Mouse (Mus musculus): ENCODE measurements around the gene Mogs.

Gene Mogs

DNA sequence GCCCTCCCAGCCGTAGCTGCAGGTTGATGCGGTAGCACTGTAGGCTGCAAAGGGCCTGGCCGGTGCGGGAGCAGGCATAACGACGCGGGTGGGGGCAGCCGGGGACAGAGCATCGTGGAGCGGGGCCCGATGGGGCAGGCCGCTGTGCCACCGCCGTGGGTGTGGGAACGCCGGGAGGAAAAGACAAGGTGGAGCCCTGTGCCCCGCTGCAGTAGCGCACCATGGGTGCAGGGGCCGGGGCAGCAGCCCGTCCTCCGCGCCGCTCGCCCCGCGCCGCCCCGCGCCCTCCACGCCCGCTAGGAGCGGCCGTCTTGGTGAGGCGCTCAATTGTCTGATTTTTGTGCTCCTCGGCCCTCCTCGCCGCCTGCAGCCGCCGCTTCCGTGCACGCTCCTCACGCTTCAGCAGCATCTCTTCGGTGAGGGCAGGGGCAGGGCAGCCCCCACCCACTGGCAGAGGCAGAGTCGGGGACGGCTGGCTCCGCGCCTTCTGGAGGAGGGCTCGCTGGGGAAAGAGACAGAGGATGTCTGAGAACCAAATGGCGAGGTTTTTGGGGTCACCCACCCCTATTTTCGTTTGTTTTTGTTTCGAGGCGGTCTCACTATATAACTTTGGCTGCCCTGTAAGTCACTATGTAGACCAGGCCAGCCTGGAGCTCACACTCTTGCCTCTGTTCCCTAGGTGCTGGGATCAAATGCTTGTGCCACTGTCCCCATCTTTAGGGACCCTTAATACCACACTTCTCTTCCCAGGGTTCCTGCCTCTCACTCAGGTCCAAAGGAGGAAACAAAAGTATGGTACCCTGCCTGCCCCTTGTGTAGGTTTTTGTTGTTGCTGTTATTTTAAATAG, 6.8 kb downstream of the Mogs start:
- no peak for DNase-seq (ENCODE audit: low spot score)

DNA sequence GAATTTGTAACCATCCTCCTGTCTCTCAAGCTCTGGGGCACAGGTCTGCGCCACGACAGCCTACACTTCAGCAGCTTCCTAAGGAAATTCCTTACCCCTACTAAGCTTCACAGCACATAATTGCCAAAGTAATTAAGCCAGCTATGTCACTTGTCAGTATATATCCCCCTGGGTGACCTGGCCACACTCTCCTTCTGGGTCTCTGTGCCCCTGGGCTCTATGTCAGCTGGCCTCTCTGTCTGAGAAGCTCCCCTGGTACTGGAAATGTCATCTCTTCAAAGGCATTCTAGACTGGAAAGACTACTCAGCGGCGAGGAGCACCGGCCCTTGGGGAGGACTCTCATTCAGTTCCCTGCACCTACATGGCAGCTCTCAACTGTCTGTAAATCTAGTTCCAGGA, 7.7 kb downstream of the Mogs start:
- no peak for DNase-seq (ENCODE audit: low spot score)

DNA sequence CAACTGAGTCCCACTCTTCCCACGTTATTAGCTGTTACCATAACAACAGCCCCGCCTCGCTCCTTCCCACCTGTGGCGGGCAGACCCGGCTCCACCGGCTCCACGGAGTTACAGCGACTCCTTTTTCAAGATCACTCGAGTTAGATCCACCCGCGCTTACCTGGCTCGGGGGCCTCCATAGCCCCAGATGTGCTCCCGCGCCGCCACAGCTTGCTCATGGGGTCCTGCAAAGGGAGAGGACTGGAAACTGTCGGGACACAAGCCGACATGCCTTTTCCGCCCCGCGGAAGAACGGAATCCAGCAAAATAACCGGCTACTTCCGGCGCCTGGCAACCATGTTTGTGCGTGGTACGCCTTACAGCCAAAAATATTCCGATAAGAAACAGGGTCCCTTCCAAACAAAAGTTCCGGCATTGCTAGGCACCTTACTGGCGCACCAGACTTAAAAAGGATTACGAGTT, 9.6 kb downstream of the Mogs start:
- peak; percentile 90 for DNase-seq (ENCODE audit: low spot score)

DNA sequence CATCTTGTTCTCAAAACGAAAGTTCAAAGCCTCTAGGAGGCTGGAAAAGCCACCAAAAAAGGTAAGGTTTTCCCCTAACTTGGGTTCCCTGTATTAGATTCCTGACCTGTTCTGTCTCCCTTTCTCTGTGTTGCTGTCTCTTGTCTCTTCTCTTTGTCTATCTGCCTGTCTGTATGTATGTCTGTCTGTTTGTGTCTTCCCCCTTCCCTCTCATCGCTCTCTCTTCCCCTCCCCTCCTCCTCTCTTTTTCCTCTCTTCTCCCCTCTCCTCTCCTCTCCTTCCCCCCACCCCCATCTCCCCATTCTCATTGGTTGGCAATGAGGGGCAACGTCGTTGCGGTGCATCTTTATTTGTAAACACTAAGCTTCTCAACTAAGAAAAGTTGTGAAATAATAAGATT, 10.0 kb downstream of the Mogs start, which contains the start of gene Ino80b:
Ino80b (minus strand) TSS at position 101 of the 400 bp plus-strand sequence.
- no peak for DNase-seq (ENCODE audit: low spot score)

DNA sequence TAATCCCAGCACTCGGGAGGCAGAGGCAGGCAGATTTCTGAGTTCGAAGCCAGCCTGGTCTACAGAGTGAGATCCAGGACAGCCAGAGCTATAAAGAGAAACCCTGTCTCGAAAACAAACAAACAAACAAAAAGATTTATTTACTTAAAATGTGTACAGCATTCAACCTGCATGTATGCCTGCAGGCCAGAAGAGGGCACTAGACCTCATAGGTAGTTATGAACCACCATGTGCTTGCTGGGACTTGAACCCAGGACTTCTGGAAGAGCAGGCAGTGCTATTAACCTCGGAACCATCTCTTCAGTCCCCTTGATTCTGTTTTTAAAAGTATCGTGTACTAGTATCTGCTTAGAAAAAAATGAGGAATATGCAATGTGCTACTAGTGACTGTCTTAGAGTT, 12.1 kb downstream of the Mogs start:
- no peak for DNase-seq (ENCODE audit: low spot score)

DNA sequence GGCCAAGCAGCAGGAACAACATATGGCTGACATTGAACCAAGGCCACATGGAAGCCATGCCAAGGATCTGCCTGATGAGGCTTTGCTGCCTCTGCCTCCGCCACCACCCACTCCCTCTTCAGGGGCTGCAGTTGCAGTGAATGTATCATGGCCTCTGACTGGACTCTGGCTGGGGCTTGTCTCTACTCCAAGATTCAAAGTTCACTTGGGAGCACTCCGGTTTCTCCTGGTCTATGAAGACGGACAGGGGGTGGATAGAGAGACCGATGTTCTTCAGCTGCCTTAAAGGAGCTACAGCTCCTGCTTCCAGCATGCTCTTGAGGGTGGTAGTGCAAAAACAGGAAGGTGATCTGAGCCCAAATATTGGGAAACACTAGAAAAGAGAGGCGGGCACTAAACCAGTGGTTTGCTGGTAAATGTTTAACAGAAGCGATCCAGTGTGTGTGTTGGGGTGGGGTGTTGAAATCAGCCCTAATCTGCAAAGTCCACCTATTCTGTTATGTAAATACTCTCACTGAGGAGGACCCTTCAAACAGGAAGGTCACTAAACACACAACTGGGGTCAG, 16.3 kb downstream of the Mogs start:
- DNase-seq (ENCODE audit: low spot score), result no peak

DNA sequence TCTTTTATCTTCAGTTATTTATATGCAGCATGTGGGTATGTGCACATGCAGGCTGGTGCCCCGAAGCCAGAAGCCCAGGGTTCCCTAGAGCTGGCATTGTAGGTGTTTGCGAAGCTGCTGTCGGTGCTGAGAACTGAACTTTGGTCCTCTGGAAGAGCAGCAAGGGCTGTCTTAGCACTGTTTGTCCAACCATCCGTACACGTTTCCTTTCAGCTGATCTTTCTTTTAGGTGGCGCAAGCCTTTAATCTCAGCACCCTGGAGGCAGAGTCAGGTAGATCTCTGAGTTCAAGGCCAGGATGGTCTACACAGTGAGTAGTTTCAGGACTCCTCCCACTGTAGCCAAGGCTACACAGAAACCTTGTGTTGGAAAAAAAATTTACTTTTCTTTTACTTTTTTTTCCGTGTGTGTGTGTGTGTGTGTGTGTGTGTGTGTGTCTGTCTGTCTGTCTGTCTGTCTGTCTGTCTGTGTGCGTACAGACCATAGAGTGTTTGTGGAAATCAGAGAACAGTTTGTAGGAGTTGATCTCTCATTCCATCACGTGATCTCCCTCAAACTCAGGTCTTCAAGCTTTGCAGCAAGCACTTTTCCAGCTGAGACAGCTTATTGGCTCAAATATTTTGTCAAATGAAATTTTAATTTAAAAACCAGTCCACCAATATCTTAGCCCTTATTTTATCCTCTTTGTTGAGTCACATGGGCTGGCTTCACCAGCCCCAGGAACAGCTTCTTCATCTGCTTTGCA, 17.1 kb downstream of the Mogs start:
- DNase-seq (ENCODE audit: low spot score), result no peak

DNA sequence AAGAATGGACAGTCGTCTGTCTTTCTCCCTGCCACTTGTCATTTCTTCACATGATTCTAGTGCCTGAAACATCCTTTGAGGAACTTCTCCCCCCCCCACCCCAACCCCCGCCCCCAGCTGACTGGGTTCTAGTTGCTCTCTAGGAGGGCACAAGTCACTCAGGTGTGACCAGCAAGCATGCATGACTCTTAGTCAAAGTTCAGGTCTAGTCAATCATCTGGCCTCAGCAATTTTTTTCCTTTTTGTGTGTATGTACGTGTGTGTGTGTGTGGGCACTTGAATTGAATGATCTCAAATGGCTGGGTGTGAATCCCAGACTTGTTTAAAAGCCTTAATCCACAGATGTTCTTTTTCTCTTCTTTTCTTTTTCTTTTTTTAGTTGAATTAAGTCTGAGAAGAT, 18.9 kb downstream of the Mogs start:
- no peak for DNase-seq (ENCODE audit: low spot score)

DNA sequence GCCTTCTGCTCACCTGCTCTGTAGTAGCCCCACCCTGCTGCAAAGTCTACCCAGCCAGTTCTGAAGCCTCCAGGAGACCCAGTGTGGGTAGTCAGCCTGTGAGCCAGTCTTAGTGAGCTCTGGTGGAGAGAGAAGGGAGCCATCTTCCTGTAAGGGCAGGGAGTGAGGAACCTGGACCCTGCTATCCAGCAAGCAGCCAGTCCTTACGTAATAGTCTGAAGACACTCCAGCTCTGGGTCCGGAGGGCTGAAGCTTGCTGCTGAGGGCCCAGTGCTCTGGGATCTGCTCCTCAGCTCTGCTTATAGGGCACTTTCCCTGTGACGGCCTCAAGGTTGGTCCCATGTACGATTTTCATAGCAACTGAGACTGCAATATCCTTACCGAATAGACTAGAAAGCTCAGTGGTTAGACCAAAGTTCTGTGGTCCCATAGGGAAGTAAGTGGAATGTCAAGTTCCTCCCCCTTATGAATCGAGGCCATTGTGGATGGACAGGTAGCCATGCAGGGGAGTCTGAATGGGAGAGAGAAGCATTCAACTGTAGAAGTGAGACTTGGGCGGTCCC, 19.7 kb downstream of the Mogs start, which contains the start of gene Rtkn:
Rtkn (plus strand) TSS at position 513 of the 563 bp plus-strand sequence.
- DNase-seq (ENCODE audit: low spot score), result no peak

DNA sequence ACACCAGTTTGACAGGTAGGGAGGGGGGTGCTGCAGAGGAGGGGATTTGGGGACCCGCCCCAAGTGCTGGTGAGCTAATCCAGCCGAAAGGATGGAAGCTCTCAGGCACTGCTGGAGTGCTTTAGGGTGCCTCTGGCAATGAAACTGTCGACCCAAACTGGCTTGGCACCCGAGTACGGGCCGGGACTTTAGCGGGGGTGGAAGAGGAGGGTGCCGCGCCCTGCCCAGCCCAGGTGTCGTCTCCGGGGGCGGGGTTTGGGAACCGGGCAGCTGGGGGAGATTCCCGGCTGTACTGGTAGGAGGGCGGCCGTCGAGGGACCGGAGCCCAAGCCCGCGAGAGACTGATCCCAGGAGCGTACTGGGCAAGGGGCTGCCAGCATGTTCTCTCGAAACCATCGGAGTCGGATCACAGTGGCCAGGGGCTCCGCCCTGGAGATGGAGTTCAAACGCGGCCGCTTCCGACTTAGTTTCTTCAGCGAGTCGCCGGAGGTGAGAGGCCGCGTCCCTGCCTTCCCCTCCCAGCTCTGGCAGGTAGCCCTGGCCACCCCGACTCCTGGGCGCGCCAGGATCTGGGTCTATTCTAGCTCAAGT, 20.4 kb downstream of the Mogs start:
- no peak for DNase-seq (ENCODE audit: low spot score)

DNA sequence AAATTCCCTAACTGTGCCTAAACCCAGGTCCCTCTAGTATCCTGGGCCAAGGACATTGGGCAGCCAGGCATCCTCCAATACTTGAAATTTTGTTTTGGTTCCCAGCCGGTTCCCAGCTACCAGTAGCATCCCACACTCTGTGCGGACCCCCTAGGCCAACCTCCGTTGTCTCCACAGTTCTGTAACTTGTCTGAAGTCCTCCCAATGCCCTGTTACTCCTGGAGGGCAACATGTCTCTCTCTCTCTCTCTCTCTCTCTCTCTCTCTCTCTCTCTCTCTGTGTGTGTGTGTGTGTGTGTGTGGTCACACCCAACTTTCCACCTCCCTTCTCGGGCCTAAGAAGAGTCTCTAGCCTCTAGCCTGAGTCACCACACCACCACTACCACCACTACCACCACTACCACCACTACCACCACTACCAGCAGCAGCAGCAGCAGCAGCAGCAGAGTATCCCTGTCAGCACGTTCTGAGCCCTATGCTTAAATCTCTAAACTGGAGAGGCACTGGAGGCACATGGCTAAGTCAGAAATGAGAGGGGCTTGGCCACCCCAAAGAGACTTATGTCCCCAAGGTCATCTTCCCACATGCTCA, 21.1 kb downstream of the Mogs start:
- DNase-seq (ENCODE audit: low spot score), result no peak

DNA sequence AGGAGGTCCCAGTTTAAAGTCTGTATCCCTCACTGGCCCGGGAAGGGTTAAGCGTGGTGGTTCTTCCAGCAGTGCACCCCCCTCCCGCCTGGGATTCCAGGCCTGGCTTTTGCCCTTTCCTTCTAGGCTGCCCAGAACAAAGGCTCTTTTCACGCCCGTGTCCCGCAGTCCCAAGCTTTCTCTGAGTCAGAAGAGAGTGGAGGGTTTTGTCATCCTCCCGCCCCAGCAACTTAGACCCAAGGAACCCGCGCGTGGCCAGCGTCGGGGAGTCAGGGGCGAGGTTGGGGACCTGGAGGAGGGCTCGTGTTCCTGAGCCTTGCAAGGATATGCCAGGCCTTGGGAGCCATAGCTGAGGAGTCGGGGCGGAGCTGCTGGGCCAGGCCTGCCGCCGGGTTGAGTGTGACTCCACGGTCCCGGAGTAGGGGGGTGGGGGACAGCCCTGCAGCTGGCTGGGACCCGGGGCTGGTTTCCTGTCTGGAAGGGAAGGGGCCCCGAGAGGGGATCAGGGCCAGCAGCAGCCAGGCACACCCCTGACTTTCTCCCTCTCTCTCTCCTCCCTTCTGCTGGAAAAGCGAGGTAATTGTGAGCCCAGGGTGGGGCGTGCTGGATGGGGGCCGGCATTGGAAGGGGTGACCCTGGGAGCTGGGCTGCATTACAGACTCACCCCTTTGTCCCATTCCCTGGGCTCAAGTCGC, 21.7 kb downstream of the Mogs start:
- DNase-seq (ENCODE audit: low spot score), result peak; percentile 59

DNA sequence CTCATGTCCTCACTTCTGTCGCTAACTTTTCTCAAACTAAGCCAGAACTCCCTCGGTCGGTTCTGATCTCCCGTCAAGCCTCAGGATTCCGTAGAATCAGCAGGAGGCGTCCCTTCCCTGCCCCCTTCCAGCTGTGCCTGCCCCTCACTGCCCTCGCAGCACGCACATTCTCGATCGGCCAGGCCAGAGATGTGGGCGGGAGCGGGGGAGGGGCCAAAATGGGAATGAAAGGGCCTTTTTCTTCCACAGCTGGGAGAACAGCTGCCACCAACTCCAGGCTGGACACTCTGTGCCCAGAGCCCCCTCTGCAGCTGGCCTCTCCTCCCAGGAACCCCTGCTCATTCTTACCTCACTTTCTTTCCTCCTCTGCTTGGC, 22.3 kb downstream of the Mogs start:
- peak; percentile 84 for DNase-seq (ENCODE audit: low spot score)

DNA sequence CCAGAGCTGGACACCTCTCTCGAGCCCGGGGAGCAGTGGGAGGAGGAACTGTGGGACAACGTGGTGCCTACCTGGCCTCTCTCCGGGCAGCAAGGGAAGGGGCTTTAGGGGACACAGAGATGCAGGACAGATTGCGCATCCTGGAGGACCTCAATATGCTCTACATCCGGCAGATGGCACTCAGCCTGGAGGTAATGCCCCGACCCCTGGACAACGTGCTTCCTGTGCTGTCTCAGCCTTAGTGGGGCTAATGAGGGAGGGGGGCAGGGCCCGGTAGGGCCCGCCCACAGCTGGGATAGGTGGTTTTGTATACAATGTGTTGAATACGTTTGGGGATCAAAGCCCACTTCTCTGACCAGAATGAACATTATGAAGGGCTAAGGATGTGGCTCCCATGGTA, 22.8 kb downstream of the Mogs start:
- no peak for DNase-seq (ENCODE audit: low spot score)

DNA sequence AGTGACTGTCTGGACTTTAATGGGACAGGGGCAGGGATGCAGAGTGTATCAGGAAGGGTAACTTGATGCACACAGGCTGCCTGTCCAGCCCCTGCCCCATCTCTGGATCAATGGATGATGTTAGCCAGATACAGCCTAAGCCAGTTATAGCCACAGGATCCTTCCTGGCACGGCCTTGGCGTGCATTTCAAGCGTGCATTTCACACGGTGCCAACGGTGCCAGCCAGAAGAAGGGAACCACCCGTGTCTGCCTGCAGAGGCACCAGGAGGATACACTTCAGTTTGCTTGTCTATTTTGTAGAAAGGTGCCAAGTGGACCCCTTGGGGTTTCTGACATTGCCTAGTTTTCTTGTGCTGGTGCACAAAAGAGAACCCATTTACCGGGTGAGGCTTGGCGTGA, 24.7 kb downstream of the Mogs start:
- DNase-seq (ENCODE audit: low spot score), result no peak

DNA sequence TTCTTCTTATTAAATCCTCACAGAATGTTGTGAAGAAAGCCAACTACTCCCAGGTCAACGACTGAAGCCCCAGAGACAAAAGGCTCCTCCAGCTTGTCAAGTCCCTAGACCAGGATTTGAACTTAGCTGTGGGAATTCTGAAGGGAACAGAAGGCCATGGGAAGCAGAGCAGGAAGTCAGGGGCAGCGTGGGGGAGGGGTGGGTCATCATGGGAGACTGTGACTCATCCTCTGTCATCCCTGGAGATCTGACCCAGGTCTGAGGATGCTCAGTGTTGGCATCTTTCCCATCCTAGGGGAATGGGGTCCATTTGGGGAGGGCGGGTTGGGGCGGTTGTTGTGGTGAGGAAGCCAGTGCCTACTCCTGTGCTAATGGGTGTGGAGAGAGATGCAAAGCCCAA, 26.3 kb downstream of the Mogs start:
- DNase-seq (ENCODE audit: low spot score), result no peak

DNA sequence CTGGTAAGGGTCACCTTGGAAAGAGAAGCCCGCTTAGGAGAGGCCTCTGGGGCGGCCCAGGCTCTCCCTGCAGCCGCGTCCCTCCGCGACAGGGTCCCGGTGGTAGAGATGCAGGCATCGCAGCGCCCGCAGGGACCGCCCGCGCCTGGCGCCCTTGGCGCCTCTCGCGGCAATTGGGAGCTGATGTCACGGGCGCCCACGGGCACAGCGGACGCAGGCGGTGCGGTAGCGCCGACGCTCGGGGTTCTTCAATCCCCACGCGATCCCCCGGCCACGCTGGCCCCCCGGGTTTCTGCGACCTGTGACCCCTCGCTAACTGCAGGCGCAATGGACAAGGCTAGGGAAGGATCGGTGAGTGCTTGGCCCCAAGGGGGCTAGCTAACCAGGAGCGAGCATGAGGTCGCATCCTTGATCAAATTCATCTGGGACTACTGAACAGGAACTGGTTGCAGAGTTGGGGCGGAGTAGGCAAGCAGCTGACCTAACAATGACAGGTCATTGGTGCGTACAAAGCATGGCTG, 27.0 kb downstream of the Mogs start:
- no peak for DNase-seq (ENCODE audit: low spot score)

DNA sequence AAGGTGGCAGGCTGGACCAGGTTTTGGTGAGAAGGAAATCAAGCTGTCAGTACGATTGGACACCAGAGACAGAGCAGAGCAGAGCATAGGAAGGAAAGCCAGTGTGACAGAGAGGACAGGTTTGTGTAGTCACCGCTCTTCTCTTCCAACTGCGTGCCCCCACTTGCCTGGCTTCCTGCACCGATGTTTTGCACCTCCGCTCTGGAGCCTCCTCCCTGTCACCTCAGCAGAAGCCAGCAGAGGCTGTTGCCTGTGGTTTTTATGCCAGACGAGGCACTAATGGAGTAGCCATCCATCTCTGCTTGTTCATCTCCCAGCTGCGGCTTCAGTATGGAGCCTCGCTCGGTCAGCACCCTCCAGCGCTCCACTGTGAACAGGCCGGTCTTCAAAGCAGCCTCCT, 27.6 kb downstream of the Mogs start:
- no peak for DNase-seq (ENCODE audit: low spot score)

DNA sequence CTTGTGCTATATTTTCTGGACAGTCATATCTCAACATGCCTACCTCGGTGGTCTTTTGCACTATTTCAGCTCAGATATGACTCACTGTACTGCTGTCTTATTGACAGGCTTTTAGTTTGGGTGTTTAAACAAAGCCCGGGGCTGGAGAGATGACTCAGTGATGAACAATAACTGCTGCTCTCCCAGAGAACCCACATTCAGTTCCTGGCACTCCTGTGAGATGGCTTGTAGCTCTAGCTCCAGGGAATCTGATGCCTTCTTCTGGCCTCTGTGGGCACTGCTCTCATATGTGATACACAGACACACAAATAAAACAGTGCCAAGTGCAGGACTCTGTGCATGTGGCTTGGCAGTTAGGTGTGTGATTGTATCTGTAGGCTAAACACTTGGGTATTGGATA, 29.9 kb downstream of the Mogs start:
- DNase-seq (ENCODE audit: low spot score), result no peak

DNA sequence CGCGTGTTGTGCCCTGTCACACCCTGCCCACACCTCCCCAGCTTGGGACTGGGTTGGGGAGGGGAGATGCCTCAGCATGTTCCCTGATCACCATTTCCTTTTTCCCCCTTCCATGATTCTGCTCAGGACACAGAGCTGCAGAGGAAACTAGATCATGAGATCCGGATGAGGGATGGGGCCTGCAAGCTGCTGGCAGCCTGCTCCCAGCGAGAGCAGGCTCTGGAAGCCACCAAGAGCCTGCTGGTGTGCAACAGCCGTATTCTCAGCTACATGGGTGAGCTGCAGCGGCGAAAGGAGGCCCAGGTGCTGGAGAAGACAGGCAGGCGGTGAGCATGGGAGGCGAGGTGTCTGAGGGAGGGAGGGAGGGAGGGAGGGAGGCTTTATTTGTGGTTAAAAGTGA, 30.5 kb downstream of the Mogs start:
- no peak for DNase-seq (ENCODE audit: low spot score)

DNA sequence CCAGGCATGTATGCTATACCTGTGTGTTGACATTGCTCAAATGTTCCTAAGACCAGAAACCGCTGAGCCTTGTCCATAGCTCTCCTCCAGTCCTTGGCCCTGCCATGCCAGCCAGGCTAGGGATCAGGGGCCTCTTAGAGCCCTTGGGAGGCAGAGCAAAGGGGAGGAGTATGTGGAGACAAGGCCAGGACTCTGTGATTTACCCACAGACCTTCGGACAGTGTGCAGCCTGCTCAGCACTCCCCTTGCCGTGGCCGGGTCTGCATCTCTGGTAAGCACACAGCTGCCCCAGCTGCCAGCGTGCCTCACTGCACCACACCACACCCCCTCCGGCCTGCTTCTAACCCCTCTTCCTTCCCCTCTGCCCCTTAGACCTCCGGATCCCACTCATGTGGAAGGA, 32.0 kb downstream of the Mogs start:
- no peak for DNase-seq (ENCODE audit: low spot score)

All from testis, postnatal 14 days (tissue).